Mouse (Mus musculus) cerebellum, adult 2 months (tissue): Measurements from ENCODE around the gene Dennd2d. TPM values are rescaled to one million over a fixed set of nuclear protein-coding genes. Genes with fewer than 3 reads are reported as not detected.
A peak's percentile ranks its signal among the peaks of the same experiment; 100 is the strongest.

Experiments
- DNase-seq, 2 experiments: peaks; one replicate each; pipeline ENCODE4 v3.0.0; 2021
- H3K27ac ChIP-seq: fragments of 200-500 bp; 2 replicates; pipeline ENCODE4 v1.5.1; 2012; ENCODE audit warnings: low read length, control low read depth, inconsistent platforms; ENCODE audit not compliant: insufficient read depth
- H3K27me3 ChIP-seq: fragments of 200-500 bp; 2 replicates; pipeline ENCODE4 v1.6.1; 2012; ENCODE audit warnings: inconsistent platforms, mild to moderate bottlenecking, low read length, moderate library complexity; ENCODE audit not compliant: control insufficient read depth, insufficient read depth
- H3K4me1 ChIP-seq: fragments of 200-500 bp; 2 replicates; pipeline ENCODE4 v1.6.1; 2011; ENCODE audit warnings: low read length; ENCODE audit not compliant: control insufficient read depth, insufficient read depth
- H3K4me3 ChIP-seq: fragments of 200-500 bp; replicated peaks from 2 replicates; pipeline ENCODE3; 2011; ENCODE audit warnings: mild to moderate bottlenecking, low read depth, low read length, control low read depth; ENCODE audit not compliant: insufficient read depth
- CTCF ChIP-seq: fragments of 200-500 bp; IDR thresholded peaks from 2 replicates; pipeline ENCODE4 v1.5.1; 2011; ENCODE audit warnings: low read depth, mild to moderate bottlenecking, control low read depth, low read length, moderate library complexity, borderline replicate concordance; ENCODE audit not compliant: insufficient read depth
- POLR2A ChIP-seq: fragments of 200-500 bp; IDR thresholded peaks from 2 replicates; pipeline ENCODE4 v1.6.1; 2011; ENCODE audit warnings: low read length, control low read depth, borderline replicate concordance; ENCODE audit not compliant: insufficient read depth
- WGBS: fragments of 180-500 bp; shearing (Covaris S2); methylation state at CpG from one replicate; pipeline ENCODE4 v1.1.7; 2018; 5-methylcytosine and 5-hydroxymethylcytosine counted together
- polyA plus RNA-seq: library from polyadenylated mRNA; depleted of rRNA; stranded (reverse); fragments of >200 nt; gene quantifications from 2 replicates; pipeline ENCODE4 v1.2.3, GENCODE M21; 2012; rRNA removed

Dennd2d gene
- polyA plus RNA-seq, 1 experiment = 0.77 TPM

GRCm38 (mm10) chr3:106547171-106547923 lies 65.1 kb downstream of the Dennd2d start, which contains the start of the genes Dram2 and Cept1:
Dram2 (plus strand) TSS chr3:106547798.
Cept1 (minus strand) TSS chr3:106547802.
- peak; percentile 88 to 93 for DNase-seq
- Histone ChIP-seq H3K27ac (peak within 1 kb of the TSS; percentile 69), H3K4me3 (peak within 1 kb of the TSS; percentile 70), H3K27me3 (no peaks in the 10 kb centered on the region), H3K4me1 (no peaks in the 10 kb centered on the region)
- under 1% methylated on average over 63 of the region's 63 CpGs for WGBS
- no peak for TF ChIP-seq CTCF
- TF ChIP-seq POLR2A = peak; percentile 94

GRCm38 (mm10) chr3:106547924-106548539 lies 65.8 kb downstream of the Dennd2d start:
- Histone ChIP-seq H3K27ac (peak overlapping the region; percentile 41), H3K4me1 (no peaks in the 10 kb centered on the region), H3K27me3 (no peaks in the 10 kb centered on the region), H3K4me3 (peak overlapping the region; percentile 70)
- WGBS = under 1% methylated on average over 27 of the region's 27 CpGs
- TF ChIP-seq CTCF (no peak), POLR2A (no peak)
- no peak for DNase-seq

GRCm38 (mm10) chr3:106548971-106549370 lies 66.8 kb downstream of the Dennd2d start:
- 38% methylated on average over 3 of the region's 3 CpGs for WGBS

More at GRCm38 (mm10) chr3:106548971-106549370, 66.8 kb downstream of the Dennd2d start:
- H3K4me1 ChIP-seq = no peaks in the 10 kb centered on the region
- H3K4me3 ChIP-seq = no peak overlapping the region
- no peak for DNase-seq
- H3K27ac ChIP-seq = no peak overlapping the region
- H3K27me3 ChIP-seq = no peaks in the 10 kb centered on the region
- TF ChIP-seq POLR2A = no peak
- no peak for TF ChIP-seq CTCF

Other genes starting within 250 kb of the Dennd2d start
- 0.06 TPM in 1 of 2 replicates, not detected in the other for gene Chil6, start 76.2 kb upstream of the Dennd2d start, polyA plus RNA-seq
- 47.0 and 49.3 TPM in 2 replicates for gene Dram2, start 65.4 kb downstream of the Dennd2d start, polyA plus RNA-seq
- 42.2 and 44.7 TPM in 2 replicates for gene Cept1, start 65.4 kb downstream of the Dennd2d start, polyA plus RNA-seq
- 12.9 and 14.0 TPM in 2 replicates for gene Lrif1, start 202.6 kb downstream of the Dennd2d start, polyA plus RNA-seq